Mouse (Mus musculus) layer of hippocampus, adult 8-10 months (tissue): Measurements from ENCODE around the gene Gucd1. TPM values are rescaled to one million over a fixed set of nuclear protein-coding genes. Genes with fewer than 3 reads are reported as not detected.
A peak's percentile ranks its signal among the peaks of the same experiment; 100 is the strongest.
"Not testable (repeated sequence)": the region's sequence is repeated elsewhere in the genome, so short reads cannot be mapped to it uniquely, and the experiment has no call there.

ENCODE experiments used
- DNase-seq, 2 experiments: peaks; one replicate each; pipeline ENCODE4 v3.0.0; 2022; ENCODE audit warnings: low spot score in 2 of 2
- total RNA-seq, 4 experiments: library from RNA; stranded (reverse); gene quantifications; 2 replicates each; pipeline ENCODE4 v1.2.4; 2022

Gene Gucd1
- total RNA-seq, 4 experiments from 2014 or later = 14.0 to 17.3 (median 14.4) TPM

- DNase-seq = not testable (repeated sequence)
Measured at GRCm38 (mm10) chr10:75475139-75475850, 42.5 kb downstream of the Gucd1 start.

GRCm38 (mm10) chr10:75474571-75474970 lies 43.2 kb downstream of the Gucd1 start:
- DNase-seq = no peak

- DNase-seq = no peak
Measured at GRCm38 (mm10) chr10:75473411-75473810, 44.4 kb downstream of the Gucd1 start.

DNA sequence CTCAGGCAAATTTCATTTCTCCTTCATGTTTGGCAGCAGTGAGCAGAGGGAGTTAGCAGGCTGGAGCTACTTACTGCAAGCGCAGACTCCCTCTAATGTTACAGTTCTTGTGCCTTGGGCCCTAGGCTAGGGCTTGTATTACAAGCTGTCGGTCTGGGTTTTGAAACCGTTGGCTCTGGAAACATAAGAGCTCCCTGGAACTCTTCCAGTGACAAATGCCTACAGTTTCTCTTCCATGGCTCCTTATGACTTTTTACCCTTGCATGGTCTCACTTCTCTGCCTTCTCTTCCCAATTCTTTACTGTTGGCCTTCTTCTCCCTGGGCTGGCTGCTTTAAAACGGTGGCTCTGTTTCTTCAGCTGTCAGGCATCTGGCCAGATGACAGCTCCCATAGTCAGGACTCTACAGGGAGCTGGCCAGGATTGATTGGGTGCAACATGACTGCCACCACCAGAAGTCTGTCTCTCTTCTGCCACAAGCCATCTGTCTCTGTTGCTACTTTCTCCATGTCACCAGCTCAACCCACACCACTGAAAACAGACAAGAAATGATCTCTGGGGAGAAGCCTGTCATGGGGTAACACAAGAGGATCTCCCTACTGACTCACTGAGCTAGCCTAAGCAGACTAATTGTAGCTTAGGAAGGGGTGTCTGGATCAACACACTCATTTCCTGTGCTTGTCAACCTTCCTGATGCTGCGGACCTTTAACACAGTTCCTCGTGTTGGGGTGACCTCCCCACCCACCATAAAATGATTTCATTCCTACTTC lies 51.8 kb downstream of the Gucd1 start:
- peak; percentile 14 to 26 for DNase-seq

- DNase-seq = no peak
Measured at GRCm38 (mm10) chr10:75462728-75463127, 55.0 kb downstream of the Gucd1 start.

GRCm38 (mm10) chr10:75458329-75458728 lies 59.4 kb downstream of the Gucd1 start:
- no peak for DNase-seq

- DNase-seq = no peak
Measured at GRCm38 (mm10) chr10:75457852-75458251, 59.9 kb downstream of the Gucd1 start.

DNA sequence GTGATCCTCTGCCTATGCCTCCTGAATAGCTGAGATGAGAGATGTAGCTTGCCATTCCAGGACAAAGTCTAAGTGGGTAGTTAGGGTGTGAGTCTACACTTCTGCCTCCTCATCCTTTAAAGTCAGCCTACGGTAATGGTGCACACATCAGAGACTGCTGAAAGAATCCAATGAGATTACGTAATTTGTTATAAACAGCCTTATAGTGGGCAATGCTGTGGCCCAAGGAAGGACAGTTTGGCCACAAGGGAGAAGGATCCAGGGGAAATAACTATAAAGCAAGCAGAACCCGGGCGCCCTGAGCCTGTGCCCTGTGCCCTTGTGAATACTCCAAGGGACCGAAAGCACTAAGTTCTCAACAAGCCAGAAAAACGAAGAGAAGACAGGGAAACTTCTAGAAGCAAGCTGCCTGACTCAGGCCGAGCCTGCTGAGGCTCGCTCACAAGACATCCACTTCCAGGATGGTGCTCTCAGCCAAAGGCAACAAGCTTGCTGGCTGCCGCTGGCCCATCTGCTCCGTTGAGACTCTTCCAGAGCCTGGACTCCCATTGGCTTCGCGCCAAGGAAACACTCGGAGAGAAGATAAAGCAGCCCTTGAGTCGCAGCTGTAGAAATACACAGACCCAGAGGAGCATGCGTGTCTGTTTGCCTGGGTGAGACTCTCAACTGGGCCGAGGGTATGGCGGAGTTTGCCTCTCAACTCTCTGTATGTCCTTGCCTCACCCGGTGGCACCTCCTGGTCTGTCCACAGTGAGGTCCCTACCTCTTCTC lies 61.5 kb downstream of the Gucd1 start:
- DNase-seq = not testable (repeated sequence)

DNA sequence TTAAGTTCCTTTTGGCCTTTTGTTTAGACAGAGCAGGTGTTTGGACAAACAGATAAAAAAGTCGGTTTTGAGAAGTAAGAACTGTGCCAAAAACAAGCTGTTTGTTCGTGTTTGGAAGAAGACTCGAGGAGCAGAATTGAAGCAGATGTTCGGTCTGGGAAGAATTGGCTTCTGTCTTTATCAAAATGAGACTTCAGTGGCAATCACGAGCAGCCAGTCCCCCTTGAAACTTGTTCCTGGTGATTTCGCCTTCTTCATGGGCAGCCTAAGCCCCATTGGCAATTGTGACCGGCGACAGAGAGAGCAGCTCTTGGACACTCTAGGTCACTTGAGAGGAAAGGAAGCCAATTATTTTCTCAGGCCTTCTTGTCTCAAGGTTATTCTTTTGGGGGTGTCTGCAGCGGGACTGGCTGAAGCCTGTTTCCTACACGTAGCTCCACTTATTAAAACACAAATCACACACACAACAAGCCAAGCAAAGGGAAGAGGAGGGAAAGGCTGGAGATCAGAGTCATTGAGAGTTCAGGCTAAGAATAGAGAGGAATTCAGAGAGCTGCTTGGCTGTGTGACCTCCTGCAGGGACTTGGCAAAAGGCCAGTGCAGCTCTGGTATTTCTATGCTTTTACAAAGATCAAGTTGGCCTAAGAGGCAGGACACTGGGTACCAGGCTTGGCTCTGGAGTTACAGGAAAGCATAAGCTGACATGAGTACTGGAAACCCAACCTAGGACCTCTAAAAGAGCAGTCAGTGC lies 66.6 kb downstream of the Gucd1 start:
- DNase-seq = no peak

DNA sequence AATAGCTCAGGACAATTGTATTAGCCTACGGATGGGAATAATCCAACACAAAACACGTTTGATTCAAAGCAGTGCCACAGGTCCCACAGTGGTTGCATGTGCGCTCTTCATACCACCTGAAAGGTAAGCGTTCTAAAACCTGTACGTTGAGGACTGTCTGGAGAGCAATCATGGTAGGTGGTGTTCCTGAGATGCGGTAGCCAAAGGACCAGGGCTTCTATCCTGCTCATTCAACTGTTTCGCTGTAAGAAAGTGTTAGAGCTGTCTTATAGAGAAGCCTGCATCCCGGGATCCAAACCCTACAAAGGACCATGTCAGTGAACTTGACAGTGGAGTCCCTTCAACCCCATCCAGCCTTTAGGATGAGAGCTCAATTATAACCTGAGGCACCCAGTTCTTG lies 67.4 kb downstream of the Gucd1 start:
- DNase-seq = no peak

- DNase-seq = no peak
Measured at GRCm38 (mm10) chr10:75448806-75449420, 68.9 kb downstream of the Gucd1 start.

DNA sequence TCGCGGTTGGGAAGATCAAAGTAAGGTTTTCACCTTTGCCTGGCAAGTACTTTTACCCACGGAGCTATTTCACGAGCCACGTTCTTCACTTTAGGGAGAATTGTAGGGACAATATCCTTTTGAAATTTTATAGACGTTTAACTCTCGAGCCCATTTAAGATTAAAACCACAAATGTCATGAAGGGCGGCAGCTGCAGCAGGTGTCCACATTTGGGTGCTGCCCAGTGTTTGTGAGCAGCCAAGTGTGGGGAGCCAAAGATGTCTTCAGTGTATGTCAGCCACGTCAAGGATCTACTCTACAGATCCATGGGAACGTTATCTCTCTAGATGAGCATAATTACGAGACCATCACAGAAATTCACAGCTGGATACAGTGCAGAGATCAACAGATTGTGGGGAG lies 70.3 kb downstream of the Gucd1 start:
- DNase-seq = no peak

- no peak for DNase-seq
Measured at GRCm38 (mm10) chr10:75446501-75447083, 71.2 kb downstream of the Gucd1 start.

GRCm38 (mm10) chr10:75445030-75445429 lies 72.7 kb downstream of the Gucd1 start:
- DNase-seq = no peak

GRCm38 (mm10) chr10:75444111-75444826 lies 73.5 kb downstream of the Gucd1 start:
- no peak for DNase-seq

DNA sequence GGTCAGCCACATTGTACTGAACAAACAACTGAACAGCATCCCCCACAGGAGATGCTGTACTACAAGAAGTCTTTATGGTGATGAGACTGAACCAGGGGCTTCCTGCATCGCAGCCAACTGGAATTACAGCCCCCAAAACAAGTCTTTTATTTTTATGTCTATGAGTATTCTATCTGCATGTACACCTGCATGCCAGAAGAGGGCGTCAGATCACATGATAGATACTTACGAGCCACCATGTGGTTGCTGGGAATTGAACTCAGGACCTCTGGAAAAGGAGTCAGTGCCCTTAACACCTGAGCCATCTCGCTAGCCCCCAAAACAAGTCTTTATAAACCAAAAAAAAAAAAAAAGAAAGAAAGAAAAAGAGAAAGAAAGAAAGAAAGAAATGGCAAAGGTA lies 74.8 kb downstream of the Gucd1 start:
- DNase-seq = no peak

GRCm38 (mm10) chr10:75441800-75442199 lies 76.0 kb downstream of the Gucd1 start:
- no peak for DNase-seq

DNA sequence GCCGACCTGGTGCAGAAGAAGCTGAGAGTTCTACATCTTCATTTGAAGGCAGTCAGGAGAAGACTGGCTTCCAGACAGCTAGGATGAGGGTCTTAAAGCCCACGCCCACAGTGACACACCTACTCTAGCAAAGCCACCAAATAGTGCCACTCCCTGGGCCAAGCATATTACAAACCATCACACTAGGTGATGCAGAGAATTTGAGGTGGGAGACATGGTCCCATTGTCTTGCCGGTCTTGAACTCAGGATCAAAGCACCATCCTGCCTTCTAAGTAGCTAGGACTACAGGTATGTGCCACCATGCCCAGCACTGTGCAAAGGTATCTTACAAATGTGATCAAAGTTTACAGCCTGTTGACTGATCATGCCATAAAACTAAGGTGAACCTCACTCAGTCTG lies 77.0 kb downstream of the Gucd1 start:
- DNase-seq = no peak

DNA sequence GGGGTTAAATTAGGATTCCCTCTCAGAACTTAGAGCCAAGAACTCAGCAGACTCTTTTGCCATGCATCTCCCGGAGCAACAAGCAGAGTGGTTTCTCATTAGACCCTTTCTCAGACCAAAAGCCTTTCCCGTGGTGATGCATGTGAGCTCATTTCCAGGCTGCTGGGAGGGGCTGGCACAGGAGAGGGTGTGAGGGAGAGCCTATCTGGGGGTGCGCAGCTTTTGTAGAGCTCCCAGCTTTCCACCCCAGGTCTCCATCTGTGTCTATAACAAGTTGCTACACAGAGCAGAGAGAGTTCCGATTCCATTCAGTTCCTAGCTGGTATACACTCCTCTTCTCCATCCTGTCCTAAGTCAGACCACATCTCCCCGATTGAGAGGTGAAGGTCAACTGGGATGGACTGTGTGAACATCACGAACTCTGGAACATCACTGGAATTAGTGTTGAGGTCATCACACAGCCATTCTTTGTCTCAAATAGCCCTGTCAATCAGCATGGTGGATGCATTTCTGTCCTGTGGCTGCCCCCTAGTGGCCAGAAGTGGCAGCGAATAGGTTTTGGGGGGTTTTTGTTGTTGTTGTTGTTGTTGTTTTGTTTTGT lies 78.5 kb downstream of the Gucd1 start:
- DNase-seq = peak in 1 of 2 experiments; percentile 50
